Mouse (Mus musculus) heart, embryonic 15.5 days (tissue): ENCODE results near the gene Rasa2. TPM values are rescaled to one million over a fixed set of nuclear protein-coding genes. Genes with fewer than 3 reads are reported as not detected.

Experiments
- ATAC-seq: fragments of 200-750 bp; cut with Nextera tagmentation; replicated peaks from 2 replicates; pipeline ENCODE4 v1.8.0; 2017; ENCODE audit warnings: low read depth, moderate TSS enrichment; ENCODE audit not compliant: insufficient number of reproducible peaks, insufficient read depth, low FRiP score
- H3K27ac ChIP-seq: fragments of 300-500 bp; sonication (generic); 2 replicates; pipeline ENCODE4 v1.5.1; 2015; ENCODE audit warnings: mild to moderate bottlenecking, inconsistent platforms
- H3K27me3 ChIP-seq: fragments of 300-500 bp; sonication (generic); 2 replicates; pipeline ENCODE4 v1.6.1; 2015; ENCODE audit warnings: inconsistent platforms
- H3K36me3 ChIP-seq: fragments of 300-500 bp; sonication (generic); 2 replicates; pipeline ENCODE4 v1.6.1; 2015; ENCODE audit warnings: mild to moderate bottlenecking, inconsistent platforms
- H3K4me1 ChIP-seq: fragments of 300-500 bp; sonication (generic); replicated peaks from 2 replicates; pipeline ENCODE4 v1.6.1; 2015; ENCODE audit warnings: inconsistent platforms
- H3K4me2 ChIP-seq: fragments of 300-500 bp; sonication (generic); 2 replicates; pipeline ENCODE4 v1.6.1; 2015; ENCODE audit warnings: inconsistent platforms, mild to moderate bottlenecking, moderate library complexity
- H3K4me3 ChIP-seq: fragments of 300-500 bp; sonication (generic); 2 replicates; pipeline ENCODE4 v1.5.1; 2015; ENCODE audit warnings: mild to moderate bottlenecking, inconsistent platforms
- H3K9ac ChIP-seq: fragments of 300-500 bp; sonication (generic); 2 replicates; pipeline ENCODE4 v1.6.1; 2015; ENCODE audit warnings: mild to moderate bottlenecking, inconsistent platforms
- H3K9me3 ChIP-seq: fragments of 300-500 bp; sonication (generic); replicated peaks from 2 replicates; pipeline ENCODE4 v1.6.1; 2016; ENCODE audit warnings: inconsistent platforms
- WGBS: fragments of 180-500 bp; shearing (Covaris S2); methylation state at CpG from one replicate; pipeline ENCODE4 v1.1.7; 2015; ENCODE audit warnings: mixed read lengths; 5-methylcytosine and 5-hydroxymethylcytosine counted together
- polyA plus RNA-seq: library from polyadenylated mRNA; unstranded; fragments of >200 nt; fragmentation: Nextera tagmentation; extraction: Ambion mirVana; gene quantifications from 2 replicates; pipeline ENCODE4 v1.2.1, GENCODE M21; 2015

Gene Rasa2
- polyA plus RNA-seq, 1 experiment from 2014 or later: 13.1 TPM

DNA sequence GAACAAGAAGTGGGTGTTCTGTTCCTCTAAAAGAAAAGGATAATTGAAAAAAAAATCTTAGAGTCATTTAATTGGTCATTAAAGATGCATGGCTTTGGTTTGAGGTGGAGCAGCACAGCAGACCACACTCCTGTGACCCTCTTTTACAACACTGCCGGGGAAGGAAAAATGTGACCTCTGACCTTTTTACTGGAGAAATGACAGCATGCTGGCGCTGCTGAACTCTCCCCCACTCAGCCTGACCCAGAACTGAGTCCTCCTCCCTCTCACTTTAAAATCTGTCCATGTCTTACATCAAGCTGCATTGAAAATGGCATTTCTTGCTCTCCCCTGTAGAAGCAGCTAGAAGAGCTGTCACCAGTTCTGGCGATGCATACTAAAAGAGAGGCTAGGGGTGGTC is 138.2 kb downstream of the Rasa2 start:
- Histone ChIP-seq H3K27ac (no peak overlapping the region), H3K9me3 (no peaks in the 10 kb centered on the region), H3K4me3 (no peak overlapping the region), H3K4me1 (no peaks in the 10 kb centered on the region), H3K27me3 (no peaks in the 10 kb centered on the region), H3K36me3 (no peaks in the 10 kb centered on the region), H3K9ac (no peak overlapping the region), H3K4me2 (no peak overlapping the region)
- no peak for ATAC-seq
- 27% methylated on average over 3 of the region's 3 CpGs for WGBS

DNA sequence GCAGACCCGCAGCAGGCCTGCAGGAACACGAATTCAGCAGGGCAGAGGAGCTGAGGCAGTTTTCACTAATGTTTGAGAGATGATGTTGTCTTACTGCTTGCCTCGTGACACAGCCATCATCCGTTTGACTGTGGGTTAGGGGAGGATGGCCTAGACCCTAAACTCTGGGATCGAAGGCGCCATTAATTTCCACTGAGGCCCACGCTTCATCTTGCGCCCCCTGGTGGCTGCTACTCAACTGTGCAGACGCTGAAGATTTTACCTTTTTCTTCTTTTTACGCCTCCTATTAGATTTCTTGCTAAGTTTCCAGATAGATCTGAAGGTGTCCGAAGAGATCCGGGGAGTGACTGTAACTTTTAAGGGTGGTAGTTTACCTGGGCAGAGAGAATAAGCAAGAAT is 139.6 kb downstream of the Rasa2 start:
- Histone ChIP-seq H3K27ac (no peak overlapping the region), H3K9ac (no peak overlapping the region), H3K36me3 (no peaks in the 10 kb centered on the region), H3K9me3 (no peaks in the 10 kb centered on the region), H3K27me3 (no peaks in the 10 kb centered on the region), H3K4me1 (no peaks in the 10 kb centered on the region), H3K4me2 (peak overlapping the region; percentile 14; the same call in 1 of the 2 replicates), H3K4me3 (no peak overlapping the region)
- no peak for ATAC-seq
- WGBS: 38% methylated on average over 12 of the region's 12 CpGs

Other genes starting within 250 kb of the Rasa2 start
- gene Rnf7, start 152.9 kb downstream of the Rasa2 start, polyA plus RNA-seq: 170 and 186 TPM in 2 replicates
- gene Gm28729, start 106.4 kb downstream of the Rasa2 start, polyA plus RNA-seq: 0.06 TPM in 1 of 2 replicates, not detected in the other
- 28.7 and 29.8 TPM in 2 replicates for gene Zbtb38, start 121.2 kb upstream of the Rasa2 start, polyA plus RNA-seq